Mouse (Mus musculus): ENCODE measurements around the gene Zfp609.

DNA sequence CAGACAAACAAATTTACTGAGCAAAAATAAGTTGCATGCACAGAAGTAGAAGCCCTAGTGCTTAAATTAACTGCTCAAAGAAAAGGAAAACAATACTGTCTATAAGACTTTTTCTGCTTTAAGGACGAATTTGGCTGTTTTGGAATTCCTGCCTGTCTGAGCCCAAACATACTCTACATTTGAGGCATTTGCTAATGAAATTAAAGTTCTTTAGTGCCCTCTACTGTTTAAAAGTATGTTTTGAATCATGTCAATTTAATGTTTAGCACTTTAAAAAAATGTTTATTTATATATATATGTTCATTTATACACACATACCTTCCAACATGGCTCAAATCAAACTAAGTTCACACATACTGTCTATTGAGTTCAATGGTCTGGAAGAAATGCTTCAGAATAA, 22.8 kb upstream of the Zfp609 start:
- TF ChIP-seq POLR2A (IDR thresholded peaks at IDR 0.05; ENCODE audit: low read depth, low read length) (no peak), CTCF (IDR thresholded peaks at IDR 0.05; ENCODE audit: extremely low read depth, insufficient read length, insufficient replicate concordance, low read depth, low read length) (no peak)
